Mouse (Mus musculus): Measurements from ENCODE around the gene Col25a1.

Col25a1 gene

GRCm38 (mm10) chr3:130252355-130252754 is 121.1 kb downstream of the Col25a1 start:
- no peak for DNase-seq (ENCODE audit: low spot score)

DNA sequence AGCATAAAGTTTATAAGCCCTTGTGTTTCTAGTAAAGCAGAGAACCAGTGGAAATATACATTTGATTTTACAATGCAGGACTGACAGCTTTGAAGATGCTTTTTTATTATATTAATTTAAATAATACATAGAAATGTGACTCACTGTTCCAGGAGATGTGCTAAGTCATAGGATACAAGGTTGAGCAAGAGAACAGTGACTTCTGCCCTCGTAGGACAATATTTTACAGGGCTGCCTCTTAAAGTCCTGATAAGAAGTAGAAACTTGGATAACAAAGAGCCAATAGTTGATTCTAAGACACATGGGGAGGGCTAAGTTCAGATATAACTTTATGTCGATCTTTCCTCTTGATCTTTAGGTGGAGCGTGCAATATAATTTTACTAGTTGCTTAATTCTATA is 124.8 kb downstream of the Col25a1 start:
- no peak for DNase-seq (ENCODE audit: low spot score)

DNA sequence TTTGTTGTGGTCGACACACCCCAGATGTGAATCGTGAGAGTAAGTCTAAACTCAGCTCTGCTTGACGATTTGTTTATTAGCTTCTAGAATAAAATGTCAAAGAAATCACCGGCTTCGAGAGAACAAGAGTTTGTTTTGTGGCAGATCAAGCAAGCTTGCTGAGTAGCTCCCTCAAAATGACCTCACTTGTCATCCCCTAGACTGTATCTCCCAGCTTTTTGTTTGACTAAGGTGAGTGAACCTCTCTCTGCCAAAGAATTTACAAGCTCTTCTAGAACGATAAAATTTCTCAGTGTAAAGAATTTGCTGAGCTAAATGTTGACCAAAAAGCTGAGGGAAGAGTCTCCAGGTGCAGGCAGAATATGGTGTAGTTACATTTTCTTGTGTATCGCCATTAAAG is 125.3 kb downstream of the Col25a1 start:
- no peak for DNase-seq (ENCODE audit: low spot score)

DNA sequence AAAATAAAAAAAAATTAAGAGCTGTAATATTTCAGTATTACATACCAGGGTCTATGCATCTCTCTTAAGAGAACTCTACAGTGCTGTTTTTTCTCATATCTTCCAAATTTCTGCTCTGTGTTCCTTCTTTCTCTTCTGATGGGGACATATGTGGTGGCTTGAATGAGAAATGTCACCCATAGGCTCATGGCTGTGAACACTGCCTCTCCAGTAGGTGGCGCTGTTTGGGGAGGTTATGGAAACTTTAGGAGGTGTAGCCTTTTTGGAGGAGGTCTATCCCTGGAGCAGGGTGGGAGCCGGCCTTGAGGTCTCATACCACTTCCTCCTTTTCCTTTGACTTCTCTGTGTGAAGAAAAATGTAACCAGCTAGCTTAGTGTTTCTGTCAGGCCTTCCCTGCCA is 128.4 kb downstream of the Col25a1 start:
- no peak for DNase-seq (ENCODE audit: low spot score)

- no peak for DNase-seq (ENCODE audit: low spot score)
Measured at GRCm38 (mm10) chr3:130260316-130260715, 129.0 kb downstream of the Col25a1 start.

- peak; percentile 46 for DNase-seq (ENCODE audit: low spot score)
Measured at GRCm38 (mm10) chr3:130265104-130265503, 133.8 kb downstream of the Col25a1 start.

GRCm38 (mm10) chr3:130270509-130270908 is 139.2 kb downstream of the Col25a1 start:
- no peak for DNase-seq (ENCODE audit: low spot score)

- no peak for DNase-seq (ENCODE audit: low spot score)
Measured at GRCm38 (mm10) chr3:130273949-130274348, 142.6 kb downstream of the Col25a1 start.

DNA sequence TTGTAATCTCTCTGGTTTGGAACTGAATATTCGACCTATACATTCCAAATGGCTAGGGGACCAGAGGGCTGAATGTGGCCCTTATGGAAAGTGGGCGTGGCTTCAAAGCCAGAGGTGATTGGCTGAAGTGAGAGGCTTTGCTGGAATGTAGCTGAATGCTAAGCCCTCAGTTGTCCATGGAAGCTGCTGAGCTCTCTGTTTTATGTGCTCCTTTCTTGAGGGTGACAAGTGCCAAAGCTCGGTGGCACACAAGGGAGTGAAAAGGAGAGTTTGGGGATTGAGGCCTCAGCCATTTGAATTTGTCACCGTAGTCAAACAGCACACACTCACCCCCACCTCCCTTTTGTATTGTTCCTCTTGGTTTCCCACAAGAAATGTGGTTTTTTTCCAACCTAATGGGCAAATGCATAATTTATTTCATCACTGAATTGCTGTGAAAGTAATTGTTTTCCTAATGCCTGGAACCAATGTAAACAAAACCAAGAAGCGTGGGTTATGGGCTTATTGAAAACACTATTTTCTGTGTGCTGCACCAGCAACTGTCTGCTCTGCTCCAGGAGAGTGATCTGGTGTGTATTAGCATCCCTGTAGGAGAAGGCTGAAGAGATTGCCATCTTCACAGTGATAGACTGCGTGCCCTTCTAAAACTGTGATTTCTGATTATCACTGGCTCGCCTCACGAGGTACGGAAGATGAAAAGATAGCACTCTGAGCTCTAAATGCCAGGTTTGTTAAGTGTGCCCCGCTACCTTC is 147.2 kb downstream of the Col25a1 start:
- DNase-seq (ENCODE audit: low spot score), result no peak

DNA sequence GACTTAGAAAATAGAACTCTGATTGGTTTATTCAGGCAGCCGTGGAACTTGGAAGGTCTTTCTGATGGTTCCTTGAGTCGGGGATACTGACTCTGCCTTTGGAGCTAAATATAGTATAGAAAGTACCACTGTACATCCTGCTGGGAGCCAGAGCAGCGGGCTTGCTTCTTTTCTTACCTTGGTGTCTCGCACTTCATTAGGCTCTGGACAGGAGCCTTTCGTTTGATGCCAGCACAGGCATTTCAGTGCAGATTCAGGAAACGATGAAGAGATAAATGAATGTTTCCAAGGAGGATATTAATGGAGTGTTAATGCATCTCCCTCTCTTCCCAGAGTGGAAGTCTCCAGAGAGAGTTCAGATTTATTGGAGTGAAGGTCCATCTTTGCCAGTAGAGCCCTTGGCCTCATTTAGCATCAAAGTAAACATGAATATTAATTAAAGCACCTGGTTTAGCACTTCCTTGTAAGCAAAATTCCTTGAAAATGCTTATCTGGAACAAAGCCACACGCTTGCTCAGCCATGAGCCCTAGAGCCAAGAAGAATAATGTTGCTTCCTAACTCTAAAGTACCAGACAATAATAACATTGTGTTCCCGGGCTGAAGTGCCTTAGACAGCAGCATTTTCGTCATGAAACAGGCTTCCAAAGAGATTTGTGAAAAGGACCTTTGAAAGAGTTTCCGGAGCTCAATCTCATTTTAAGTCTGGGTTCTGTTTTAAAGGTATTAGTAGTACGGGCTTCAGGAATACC is 151.9 kb downstream of the Col25a1 start:
- no peak for DNase-seq (ENCODE audit: low spot score)

GRCm38 (mm10) chr3:130288102-130288501 is 156.8 kb downstream of the Col25a1 start:
- DNase-seq (ENCODE audit: low spot score), result no peak

DNA sequence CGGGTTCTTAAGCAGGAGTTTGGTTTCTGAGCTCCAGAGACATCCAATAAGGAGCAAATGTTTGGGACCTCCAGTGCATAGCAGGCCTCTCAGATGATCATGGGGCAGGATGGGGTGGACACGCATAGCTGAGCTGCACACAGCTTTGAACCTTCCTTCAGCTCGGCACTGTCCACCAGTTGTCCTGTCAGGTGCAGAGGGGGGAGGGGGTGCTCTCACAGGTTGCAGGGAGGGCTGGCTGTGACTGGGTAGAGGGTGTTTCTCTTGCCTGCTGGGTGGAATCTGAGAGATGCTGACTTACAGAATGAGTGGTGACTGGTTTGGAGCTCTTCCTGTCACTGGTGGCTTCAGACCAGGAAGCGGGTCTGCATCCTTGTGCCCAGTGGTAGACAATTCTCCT is 157.5 kb downstream of the Col25a1 start:
- DNase-seq (ENCODE audit: low spot score), result no peak

DNA sequence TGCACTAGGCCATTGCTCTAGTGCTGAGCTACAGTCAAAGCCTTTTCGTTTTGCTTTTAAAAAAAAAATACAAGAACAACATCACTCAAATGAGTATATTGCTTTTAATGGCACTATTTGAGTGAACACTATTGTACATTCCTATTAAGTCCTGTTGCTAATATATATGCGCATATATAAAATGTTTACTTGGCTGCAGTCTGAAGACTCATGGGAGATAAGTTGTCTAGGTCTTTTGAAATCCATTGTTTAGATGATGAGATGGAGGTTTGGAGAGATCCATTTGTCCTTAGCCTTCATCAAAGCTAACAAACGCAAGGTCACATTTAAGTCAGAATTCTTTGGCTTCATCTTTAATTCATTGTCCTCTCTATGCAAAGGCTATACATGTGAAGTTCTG is 157.9 kb downstream of the Col25a1 start:
- DNase-seq (ENCODE audit: low spot score), result no peak

- no peak for DNase-seq (ENCODE audit: low spot score)
Measured at GRCm38 (mm10) chr3:130290175-130290574, 158.9 kb downstream of the Col25a1 start.

- no peak for DNase-seq (ENCODE audit: low spot score)
Measured at GRCm38 (mm10) chr3:130290672-130291071, 159.4 kb downstream of the Col25a1 start.

DNA sequence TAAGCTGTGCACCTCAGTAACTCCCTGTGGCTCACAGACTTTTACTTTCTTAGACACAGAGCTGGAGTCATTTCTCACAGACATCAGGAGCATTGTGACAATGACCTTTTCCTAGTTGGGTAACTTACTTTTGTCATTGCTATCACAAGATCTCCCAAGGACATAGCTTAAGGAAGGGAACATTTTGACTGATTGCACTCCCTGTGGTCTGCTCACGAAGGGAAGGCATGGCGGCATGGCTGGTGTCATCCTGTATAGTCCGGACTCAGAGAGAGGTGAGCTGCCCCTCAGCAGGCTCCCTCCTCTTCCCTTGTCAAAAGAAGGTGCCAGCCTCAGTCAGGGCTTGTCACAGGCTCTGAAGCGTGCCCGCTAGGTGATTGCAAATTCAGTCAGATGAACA is 160.6 kb downstream of the Col25a1 start:
- DNase-seq (ENCODE audit: low spot score), result no peak

DNA sequence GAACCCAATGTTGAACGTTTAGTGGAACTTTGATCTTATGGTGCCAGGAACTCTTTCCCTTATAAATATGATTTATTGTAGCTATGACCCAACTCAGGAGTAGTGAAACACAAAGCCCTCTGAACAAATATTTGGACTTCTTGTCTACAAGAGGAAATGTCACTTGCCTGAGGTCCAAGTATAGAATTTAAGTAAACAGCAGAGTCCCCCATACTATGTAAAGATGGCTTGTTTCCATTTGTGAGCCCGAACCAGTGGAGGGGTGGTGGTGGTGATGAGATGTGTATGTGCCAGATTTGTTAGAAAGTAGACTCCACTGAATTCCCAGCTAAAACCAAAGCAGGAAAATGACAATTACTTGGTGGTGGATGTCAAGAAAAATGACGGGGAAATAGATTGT is 169.2 kb downstream of the Col25a1 start:
- DNase-seq (ENCODE audit: low spot score), result no peak

GRCm38 (mm10) chr3:130303597-130303996 is 172.3 kb downstream of the Col25a1 start:
- DNase-seq (ENCODE audit: low spot score), result no peak

DNA sequence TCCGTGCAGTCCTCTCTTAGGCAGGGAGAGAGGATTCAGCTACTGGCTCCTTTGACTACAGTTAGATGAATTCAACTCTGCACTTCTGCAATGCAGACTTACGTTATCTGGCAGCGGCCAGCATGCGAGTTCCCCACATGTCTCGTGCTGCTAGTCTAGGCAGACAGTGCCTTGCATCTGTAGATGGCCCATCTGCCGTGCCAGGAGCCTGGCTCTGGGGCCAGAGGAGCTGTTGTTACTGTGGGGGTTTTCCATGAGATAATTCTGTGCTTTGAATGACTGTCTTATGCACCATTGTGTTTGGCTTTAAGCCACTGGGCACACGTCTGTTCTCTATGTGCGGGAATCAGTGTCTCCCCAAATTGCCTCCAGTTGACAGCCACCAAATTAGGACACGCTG is 173.5 kb downstream of the Col25a1 start:
- DNase-seq (ENCODE audit: low spot score), result no peak

GRCm38 (mm10) chr3:130305686-130306085 is 174.4 kb downstream of the Col25a1 start:
- no peak for DNase-seq (ENCODE audit: low spot score)

DNA sequence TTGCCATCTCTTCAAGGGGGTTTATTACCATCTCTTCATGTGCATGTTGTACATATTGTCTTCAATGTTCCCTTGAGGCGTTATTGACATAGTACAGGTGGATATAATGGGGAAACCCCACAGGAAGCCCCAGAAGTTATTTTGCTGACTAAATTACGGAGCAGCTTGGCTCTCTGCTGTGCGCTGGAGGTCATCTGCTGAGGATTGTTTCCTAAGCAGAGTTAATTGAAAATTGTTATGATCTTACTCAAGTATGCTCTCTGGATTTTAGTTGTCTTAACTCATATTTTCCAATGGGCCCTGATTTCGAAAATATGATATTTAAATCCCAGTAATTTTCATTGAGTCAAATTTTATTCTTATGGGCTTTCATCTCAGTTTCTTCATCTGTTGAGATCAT is 178.0 kb downstream of the Col25a1 start:
- DNase-seq (ENCODE audit: low spot score), result no peak

DNA sequence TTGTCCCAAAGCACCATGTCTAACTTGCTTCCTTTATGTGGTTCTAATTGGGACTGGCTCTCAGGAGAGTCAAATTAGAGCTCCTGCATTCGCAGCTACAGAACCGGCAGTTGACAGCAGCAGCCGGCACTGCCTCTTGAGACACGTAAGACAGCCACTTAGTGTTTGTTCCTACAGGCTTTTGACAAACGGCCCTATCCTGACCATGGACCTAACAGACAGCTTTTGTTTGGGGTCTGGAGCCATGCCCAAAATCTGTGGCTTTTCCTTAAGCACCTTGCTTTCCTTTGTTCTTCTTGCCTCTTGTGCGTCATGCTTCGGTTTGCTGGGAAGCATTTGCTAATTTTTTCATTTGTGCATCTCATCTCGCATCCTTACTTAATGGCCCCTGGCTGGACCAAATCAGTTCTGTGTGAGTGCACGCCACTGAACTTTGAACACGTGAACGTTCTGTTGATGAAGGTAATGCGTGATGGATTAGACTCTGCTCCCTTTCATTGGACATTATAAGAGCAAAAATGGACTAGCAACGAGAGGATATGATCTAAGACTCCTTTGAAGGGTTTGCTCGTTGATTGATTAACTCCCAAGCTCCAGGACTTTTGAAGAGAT is 179.5 kb downstream of the Col25a1 start:
- no peak for DNase-seq (ENCODE audit: low spot score)

DNA sequence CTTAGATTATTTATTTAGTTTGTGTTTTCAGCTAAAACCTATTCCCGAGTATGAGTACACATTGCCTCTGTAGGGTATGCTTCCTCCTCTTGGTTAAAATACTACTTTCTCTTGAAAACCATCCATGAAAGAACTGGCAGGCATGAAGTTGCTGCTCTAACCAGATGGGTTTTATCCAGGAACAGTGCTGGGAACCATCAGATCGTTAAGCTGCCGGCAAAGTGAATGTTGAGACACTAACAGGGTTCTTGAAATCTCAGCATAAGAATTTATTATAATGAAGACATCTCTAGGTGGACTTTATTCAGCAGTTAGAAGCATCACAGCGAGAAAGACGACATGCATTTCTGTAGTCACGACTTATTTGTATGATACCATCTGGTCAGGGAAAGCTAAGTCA is 181.9 kb downstream of the Col25a1 start:
- no peak for DNase-seq (ENCODE audit: low spot score)
